Mouse (Mus musculus): ENCODE measurements around the gene Ireb2. TPM values are rescaled to one million over a fixed set of nuclear protein-coding genes. Genes with fewer than 3 reads are reported as not detected.

The Ireb2 gene
- polyA plus RNA-seq (2012; rRNA removed): 2.0 and 3.5 TPM in 2 replicates

DNA sequence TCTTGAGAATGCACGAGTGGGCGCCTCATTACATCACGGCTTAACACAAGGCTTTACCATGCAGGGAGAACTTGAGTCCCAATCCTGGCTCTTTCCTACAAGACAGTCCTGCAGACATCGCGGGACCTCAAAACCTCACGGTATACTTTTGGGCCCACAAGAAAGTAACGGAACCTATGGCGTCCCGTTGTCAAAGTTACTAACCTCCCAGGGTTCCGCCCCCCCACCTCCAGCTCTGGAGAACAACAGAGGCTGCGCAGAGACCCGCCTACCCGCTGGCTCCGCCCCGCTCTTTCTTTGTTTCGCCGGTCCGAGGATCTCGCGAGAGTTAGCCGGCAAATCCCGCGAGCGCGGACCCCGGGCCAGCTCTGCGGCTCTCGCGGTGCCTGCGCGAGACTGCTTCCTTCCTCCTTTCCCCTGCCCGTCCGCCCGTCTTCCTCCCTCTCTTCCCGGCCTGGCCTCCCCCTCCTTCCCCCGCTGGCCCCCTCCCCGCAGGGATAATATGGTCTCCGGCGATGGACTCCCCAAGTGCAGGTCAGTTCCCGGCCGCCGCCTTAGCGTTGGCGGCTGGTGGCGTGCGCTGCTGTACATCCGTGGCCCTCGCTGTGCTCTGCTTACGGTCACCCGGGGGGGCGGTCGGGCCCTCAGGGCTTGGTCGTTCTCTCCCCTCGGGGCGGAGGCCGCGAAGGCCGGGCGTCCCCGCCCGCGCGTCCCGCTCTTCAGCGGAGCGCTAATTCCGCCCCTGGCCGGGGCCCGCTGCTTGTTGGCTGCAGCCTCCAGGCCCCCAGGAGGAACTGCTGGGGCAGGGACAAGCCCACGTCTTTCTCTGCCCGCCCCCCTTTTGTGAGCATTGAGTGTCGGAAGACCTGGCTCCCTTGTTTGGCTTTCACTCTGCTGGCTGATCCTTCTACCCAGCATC is at the start of gene Ireb2:
TSS of gene Ireb2 (plus strand) at position 427 of the 919 bp plus-strand sequence.

DNA sequence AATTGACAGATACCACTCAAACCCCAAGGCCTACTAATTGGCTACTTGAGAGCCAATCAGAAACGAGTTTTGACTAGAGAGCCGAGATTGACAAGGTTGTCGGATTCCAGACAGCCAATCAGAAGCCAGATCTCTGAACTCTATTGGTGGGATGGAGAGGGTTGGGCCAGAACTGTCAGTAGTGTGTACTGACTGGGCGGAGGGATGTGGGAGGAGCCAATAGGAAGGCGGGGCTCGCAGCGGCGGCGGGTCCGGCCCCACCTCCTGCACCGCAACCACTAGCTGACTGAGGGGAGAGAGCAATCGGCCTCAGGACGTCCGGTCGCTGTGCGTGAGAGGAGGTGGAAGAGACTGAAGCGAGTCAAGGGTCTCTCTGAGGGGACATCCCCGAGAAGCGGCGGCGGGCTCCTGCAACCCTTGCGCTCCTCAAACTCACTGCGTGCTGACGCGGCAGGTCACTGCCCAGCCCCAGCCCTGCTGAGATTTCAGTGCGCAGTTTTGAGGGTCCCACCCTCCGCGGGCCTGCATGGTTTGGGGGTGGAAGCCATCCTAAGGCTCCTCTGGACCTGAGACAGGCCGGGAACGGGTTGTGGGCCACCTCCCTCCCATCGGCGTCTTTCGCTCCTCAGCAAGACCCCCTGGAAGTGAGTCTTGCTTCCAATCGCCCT is 53.6 kb downstream of the Ireb2 start, which contains the start of gene Hykk:
TSS of gene Hykk (plus strand) at position 274 of the 668 bp plus-strand sequence.

DNA sequence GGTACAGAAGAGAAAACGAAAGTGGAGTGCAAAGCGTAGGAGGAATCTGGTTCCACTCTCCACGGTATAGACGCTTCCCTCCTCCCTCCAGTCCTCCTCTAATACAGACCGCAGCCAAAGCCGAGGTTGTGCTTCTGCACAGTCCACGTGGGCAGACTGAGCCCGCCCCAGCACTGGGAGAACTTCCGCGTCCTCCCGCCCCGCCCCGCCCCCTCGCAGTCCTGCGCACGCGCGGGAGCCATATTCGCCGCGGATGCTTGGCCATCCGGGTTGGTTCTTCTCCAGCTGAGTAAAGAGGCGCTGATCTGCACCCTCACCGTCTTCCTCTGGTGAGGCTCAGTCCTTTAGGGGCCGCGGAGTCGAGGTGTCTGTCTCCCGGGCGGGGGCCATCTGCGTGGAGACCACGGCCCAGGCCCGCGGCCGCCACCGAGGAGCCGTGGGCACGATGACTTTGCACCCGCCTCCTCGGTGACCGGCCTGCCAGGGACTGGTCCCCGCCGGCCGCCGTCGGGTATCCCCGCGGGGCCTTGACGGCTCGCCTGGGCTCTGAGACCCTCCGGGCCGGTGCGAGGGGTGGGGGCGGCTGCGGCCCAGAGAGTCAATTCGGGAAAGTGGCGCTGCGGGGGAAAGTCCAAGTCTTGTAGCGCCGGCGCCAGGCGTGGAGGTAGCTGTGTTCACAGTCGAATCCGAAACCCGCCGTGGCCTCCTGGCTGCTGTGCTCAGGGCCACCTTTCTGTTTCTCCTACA is 87.2 kb downstream of the Ireb2 start, which contains the start of the genes Psma4 and AY074887:
TSS of gene Psma4 (plus strand) at position 216 of the 747 bp plus-strand sequence.
TSS of gene AY074887 (minus strand) at position 424 of the 747 bp plus-strand sequence.

Other genes with a start within 250 kb of the Ireb2 start
- 775 and 811 TPM in 2 replicates for gene Acsbg1, start 201.9 kb upstream of the Ireb2 start, polyA plus RNA-seq (2012; rRNA removed)
- 17.6 and 19.1 TPM in 2 replicates for gene Dnaja4, start 164.9 kb upstream of the Ireb2 start, polyA plus RNA-seq (2012; rRNA removed)
- gene Wdr61, start 129.3 kb upstream of the Ireb2 start, polyA plus RNA-seq (2012; rRNA removed): 26.1 and 26.6 TPM in 2 replicates
- 7.6 and 10.6 TPM in 2 replicates for gene Crabp1, start 99.0 kb upstream of the Ireb2 start, polyA plus RNA-seq (2012; rRNA removed)
- gene Hykk, start 53.5 kb downstream of the Ireb2 start, polyA plus RNA-seq (2012; rRNA removed): 0.75 TPM in 2 replicates
- 30.9 and 42.7 TPM in 2 replicates for gene Psma4, start 87.0 kb downstream of the Ireb2 start, polyA plus RNA-seq (2012; rRNA removed)
- not detected in 2 replicates for gene AY074887, start 87.2 kb downstream of the Ireb2 start, polyA plus RNA-seq (2012; rRNA removed)
- gene Chrna5, start 117.1 kb downstream of the Ireb2 start, polyA plus RNA-seq (2012; rRNA removed): not detected in 2 replicates
- gene Chrna3, start 162.8 kb downstream of the Ireb2 start, polyA plus RNA-seq (2012; rRNA removed): 0.07 TPM in 1 of 2 replicates, not detected in the other
- 0.09 and 0.10 TPM in 2 replicates for gene Chrnb4, start 185.0 kb downstream of the Ireb2 start, polyA plus RNA-seq (2012; rRNA removed)